Mouse (Mus musculus) cerebellum, adult (tissue): ENCODE measurements at regions not wholly inside any gene's neighbourhood (a gene's known extent, or its start where the extent isn't known, plus 50 kb on each side); places are given as distances from the start of the nearest gene placed in this dataset.

Source experiments
- ATAC-seq: cut with Nextera tagmentation; 2 replicates; pipeline ENCODE4 v1.9.2; 2017; ENCODE audit warnings: mild to moderate bottlenecking, moderate library complexity, mixed read lengths; ENCODE audit not compliant: insufficient number of reproducible peaks, low FRiP score, low TSS enrichment

- peak; percentile 75 for ATAC-seq
Measured at GRCm38 (mm10) chr13:28419950-28420381, 162.6 kb downstream of the Gm11361 start.

GRCm38 (mm10) chr13:28418936-28419681, 161.8 kb downstream of the Gm11361 start:
- no peak for ATAC-seq

GRCm38 (mm10) chr13:28417929-28418881, 160.9 kb downstream of the Gm11361 start:
- ATAC-seq, result peak; percentile 26; the same call in 1 of the 2 replicates

GRCm38 (mm10) chr13:28417431-28417928, 160.2 kb downstream of the Gm11361 start:
- no peak for ATAC-seq

GRCm38 (mm10) chr13:28416887-28417286, 159.6 kb downstream of the Gm11361 start:
- ATAC-seq, result no peak

GRCm38 (mm10) chr13:28416231-28416630, 158.9 kb downstream of the Gm11361 start:
- peak; percentile 69 for ATAC-seq

- ATAC-seq, result no peak
Measured at GRCm38 (mm10) chr13:28415769-28416168, 158.4 kb downstream of the Gm11361 start.

GRCm38 (mm10) chr13:28410324-28410723, 153.0 kb downstream of the Gm11361 start:
- ATAC-seq, result no peak

GRCm38 (mm10) chr13:28409609-28409902, 152.2 kb downstream of the Gm11361 start:
- ATAC-seq, result no peak

GRCm38 (mm10) chr13:28408868-28409608, 151.7 kb downstream of the Gm11361 start:
- no peak for ATAC-seq

- ATAC-seq, result no peak
Measured at GRCm38 (mm10) chr13:28400459-28400858, 143.1 kb downstream of the Gm11361 start.
